Mouse (Mus musculus): ENCODE results near the gene Cdc42bpb. TPM values are rescaled to one million over a fixed set of nuclear protein-coding genes. Genes with fewer than 3 reads are reported as not detected.

Gene Cdc42bpb
- total RNA-seq (2021): 133 and 149 TPM in 2 replicates
- long read RNA-seq, experiment 1, full-length matches to known transcripts: 8 of 36 reads
- long read RNA-seq, experiment 1, partial matches to known transcripts: 19 of 36 reads
- long read RNA-seq, experiment 1, other reads (novel, unspliced or antisense): 9 of 36 reads
- long read RNA-seq, experiment 2, full-length matches to known transcripts: 14 of 51 reads
- long read RNA-seq, experiment 2, partial matches to known transcripts: 22 of 51 reads
- long read RNA-seq, experiment 2, other reads (novel, unspliced or antisense): 15 of 51 reads

- DNase-seq: peak; percentile 96
These were observed at the start of gene Cdc42bpb for GRCm38 (mm10) chr12:111377376-111377973. Gene Cdc42bpb (minus strand): TSS chr12:111377718.

DNA sequence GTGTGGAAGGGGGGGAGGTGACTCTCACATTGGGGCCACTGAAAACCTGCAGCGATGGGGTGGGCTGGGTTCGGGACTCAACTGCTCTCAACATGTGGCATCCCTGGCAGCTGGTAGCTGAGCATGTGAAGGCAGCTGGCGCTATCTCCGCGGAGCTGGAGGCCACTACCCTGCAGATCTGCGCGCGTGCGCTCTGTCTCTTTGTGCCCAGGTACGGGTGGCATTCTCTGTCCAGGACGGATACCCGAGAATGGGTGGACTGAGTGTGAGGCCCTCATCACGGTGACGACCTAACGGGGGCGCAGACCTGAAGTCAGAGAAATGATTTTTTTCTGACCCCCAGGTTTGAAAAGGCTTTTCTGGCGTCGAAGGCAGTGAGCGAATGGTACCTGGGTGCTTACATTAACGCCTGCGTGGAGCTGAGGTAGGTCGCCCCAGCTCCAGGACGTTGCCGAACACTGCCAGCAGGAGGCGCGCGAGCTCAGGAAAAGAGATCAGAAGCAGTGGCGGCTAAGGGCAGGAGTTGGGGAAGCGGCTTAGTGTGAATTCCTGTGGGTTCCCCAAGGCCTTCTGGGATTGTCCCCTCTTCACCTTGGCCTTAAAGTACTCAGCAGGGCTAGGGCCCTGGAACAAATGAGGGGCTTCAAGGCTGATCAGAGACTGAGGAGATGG lies 48.4 kb upstream of the Cdc42bpb start:
- DNase-seq: peak; percentile 95

GRCm38 (mm10) chr12:111425258-111425657 lies 47.7 kb upstream of the Cdc42bpb start:
- DNase-seq: peak; percentile 89

DNA sequence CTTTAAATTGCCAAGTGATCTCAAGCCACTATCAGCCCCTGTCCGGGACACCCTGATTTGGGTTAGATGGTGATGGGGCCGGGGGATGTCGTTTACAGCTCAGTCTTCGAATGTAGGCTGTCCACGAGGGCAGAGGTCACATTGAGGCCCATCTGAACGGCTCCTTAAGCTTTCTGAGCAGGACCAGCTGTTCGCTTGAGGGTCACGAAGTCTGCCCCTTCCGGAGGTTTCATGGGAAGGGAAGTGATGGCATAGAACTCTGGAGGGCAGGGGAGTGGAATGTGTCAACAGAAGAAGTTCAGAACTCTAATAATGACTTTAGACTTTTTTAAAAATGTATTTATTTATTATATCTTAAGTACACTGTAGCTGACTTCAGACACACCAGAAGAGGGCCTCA lies 47.0 kb upstream of the Cdc42bpb start:
- no peak for DNase-seq

GRCm38 (mm10) chr12:111423570-111424129 lies 46.1 kb upstream of the Cdc42bpb start:
- no peak for DNase-seq

DNA sequence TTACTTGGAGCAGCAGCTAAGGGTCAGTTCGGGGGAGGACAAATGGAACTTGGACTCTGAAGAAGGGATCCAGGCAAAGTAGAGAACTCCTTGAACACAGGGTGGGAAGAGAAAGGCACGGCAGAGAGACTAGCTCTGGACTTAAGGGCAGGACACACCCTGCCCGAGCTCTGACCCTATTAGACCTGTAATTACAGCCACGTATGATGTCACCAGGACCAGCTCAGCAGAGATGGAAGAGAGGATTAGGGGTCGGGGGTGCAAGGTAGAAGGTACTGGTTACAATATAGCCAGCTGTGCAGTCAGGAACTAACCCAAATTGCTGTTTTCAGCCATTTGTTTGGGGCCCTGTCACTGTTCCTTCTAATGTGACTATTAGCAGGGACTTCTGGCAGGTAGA lies 45.3 kb upstream of the Cdc42bpb start:
- DNase-seq: no peak

- no peak for DNase-seq
These were observed 43.6 kb upstream of the Cdc42bpb start for GRCm38 (mm10) chr12:111420946-111421709.

GRCm38 (mm10) chr12:111419918-111420317 lies 42.4 kb upstream of the Cdc42bpb start:
- no peak for DNase-seq

DNA sequence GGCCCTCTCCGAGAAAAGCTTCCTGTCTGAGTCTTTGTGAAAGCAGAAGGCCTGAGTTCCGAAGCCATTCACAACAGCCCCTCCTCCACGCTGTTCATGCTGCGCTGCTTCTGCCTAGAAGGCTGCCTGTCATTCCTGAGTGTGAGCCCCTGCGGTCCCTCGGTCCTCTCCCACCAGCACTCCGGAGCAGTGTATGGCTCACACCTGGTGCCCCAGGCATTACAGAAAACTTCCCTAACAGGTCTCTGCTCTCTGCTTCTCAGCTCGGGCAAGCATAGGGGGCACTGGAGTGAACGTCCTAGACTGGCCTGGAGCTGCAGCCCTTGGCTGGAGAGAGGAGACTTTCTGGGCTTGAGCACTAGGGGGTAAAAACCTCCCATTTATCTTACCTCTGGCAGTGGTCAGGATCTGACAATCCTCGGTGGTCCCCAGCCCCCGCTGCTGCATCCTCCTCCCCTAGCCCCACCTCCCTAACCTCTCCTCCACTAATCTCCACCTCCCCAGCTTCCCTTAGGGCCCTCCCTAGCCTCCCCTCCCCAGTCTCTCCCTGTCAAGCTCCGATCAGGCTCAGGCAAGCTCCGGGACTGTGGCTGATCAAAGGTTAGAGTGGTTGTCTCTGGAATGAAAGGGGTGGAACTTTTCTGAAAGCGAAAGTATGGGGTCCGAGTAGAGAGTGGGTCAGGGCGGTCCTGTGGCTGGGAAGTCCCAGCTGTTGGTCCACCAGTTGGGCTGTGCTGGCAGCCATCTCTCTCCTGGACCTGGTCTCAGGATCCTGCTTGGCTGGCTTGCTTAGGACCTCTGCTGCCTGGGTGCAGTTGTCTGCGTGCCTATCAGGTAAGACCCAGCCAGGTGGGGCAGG lies 39.6 kb upstream of the Cdc42bpb start, which contains the start of gene Exoc3l4:
Gene Exoc3l4 (plus strand): TSS at position 97 of the 859 bp plus-strand sequence.
- DNase-seq: no peak

- peak; percentile 95 for DNase-seq
These were observed 35.8 kb upstream of the Cdc42bpb start for GRCm38 (mm10) chr12:111413300-111413699.

GRCm38 (mm10) chr12:111412581-111413284 lies 35.2 kb upstream of the Cdc42bpb start:
- DNase-seq: peak; percentile 56

DNA sequence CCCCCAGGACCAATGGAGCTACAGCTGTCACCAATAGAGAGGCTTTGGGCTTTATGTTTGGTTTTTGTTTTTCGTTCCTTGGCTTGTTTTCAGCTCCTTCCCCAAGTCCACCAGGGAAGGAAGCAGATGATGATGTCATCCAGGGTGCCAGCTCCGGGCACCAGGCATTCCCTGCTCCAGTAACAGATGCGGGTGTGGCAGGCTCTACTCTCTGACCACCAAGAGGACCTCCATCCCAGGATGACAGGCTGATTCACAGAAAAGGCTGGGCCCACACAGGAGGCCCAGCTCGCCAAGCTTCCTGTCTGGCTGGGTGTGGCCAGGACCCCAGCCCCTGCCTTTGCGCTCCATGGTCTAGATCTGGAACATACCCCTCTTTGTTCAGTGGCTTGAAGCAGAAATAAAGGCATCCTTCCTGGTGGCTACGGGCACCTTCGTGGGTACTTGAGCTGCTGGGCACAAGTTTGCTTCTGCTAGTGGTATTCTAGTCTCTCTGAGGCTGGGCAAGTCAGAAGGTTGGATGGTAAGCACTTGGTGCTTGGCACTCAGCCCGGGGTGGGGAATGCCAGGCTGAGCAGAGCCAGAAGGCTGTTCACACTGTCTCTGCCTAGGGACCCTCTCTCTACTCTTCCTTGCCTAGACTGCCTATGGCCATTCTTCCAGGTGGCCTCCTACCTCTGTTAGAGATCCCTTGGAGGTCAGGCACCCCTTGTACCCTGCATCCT lies 34.3 kb upstream of the Cdc42bpb start:
- DNase-seq: no peak

- DNase-seq: no peak
These were observed 32.1 kb upstream of the Cdc42bpb start for GRCm38 (mm10) chr12:111409583-111409982.

GRCm38 (mm10) chr12:111406622-111407021 lies 29.1 kb upstream of the Cdc42bpb start, which contains the start of gene Lbhd2:
Gene Lbhd2 (plus strand): TSS chr12:111406809.
- no peak for DNase-seq

DNA sequence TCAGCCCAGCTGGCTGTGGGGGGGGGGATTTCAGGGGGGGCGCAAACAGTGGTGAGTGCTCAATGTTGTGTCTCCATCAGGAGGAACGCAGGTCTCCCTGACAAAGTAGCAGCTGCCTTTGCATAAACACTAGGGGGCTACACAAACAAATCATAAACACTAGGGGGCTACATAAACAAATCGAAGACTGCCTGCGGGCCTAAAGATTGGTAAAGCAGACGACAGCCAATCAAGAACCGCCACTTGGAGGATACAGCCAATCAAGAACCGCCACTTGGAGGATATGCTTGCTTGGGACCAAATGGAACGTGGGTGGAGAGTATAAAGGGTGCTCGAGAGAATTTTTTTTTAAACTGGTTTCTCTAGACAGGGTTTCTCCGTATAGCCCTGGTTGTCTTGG lies 27.4 kb upstream of the Cdc42bpb start:
- no peak for DNase-seq

- peak; percentile 86 for DNase-seq
These were observed 24.1 kb upstream of the Cdc42bpb start for GRCm38 (mm10) chr12:111401454-111402184.

GRCm38 (mm10) chr12:111396997-111397396 lies 19.5 kb upstream of the Cdc42bpb start:
- DNase-seq: peak; percentile 56

- DNase-seq: peak; percentile 61
These were observed 16.5 kb upstream of the Cdc42bpb start for GRCm38 (mm10) chr12:111394008-111394407.

- no peak for DNase-seq
These were observed 9.6 kb upstream of the Cdc42bpb start for GRCm38 (mm10) chr12:111387146-111387545.

All from adrenal gland, postnatal 14 days (tissue).